Mouse (Mus musculus): ENCODE measurements around the gene Nf1. TPM values are rescaled to one million over a fixed set of nuclear protein-coding genes. Genes with fewer than 3 reads are reported as not detected.

The Nf1 gene
- polyA plus RNA-seq, 1 experiment from 2014 or later, result 14.8 TPM

GRCm38 (mm10) chr11:79460756-79461450, 121.4 kb downstream of the Nf1 start:
- no peaks in the 10 kb centered on the region for H3K9me3 ChIP-seq (ENCODE audit: control insufficient read depth, low read length)
- 95% methylated on average over 3 of the region's 3 CpGs for WGBS
- H3K27ac ChIP-seq (ENCODE audit: low read depth, low read length), result no peak overlapping the region
- H3K36me3 ChIP-seq (ENCODE audit: control insufficient read depth, insufficient read depth, low read length), result peaks cover 53% of the 10 kb centered on the region
- no peak overlapping the region for H3K9ac ChIP-seq (ENCODE audit: low read depth, low read length)
- no peak overlapping the region for H3K4me3 ChIP-seq (ENCODE audit: low read length)
- no peaks in the 10 kb centered on the region for H3K27me3 ChIP-seq (ENCODE audit: control insufficient read depth, insufficient read depth, low read length)
- H3K4me2 ChIP-seq (replicated peaks; ENCODE audit: low read depth, low read length), result no peak overlapping the region
- H3K4me1 ChIP-seq (ENCODE audit: control insufficient read depth, insufficient read depth, low read length), result no peaks in the 10 kb centered on the region
- no peak for ATAC-seq (ENCODE audit: low FRiP score, low TSS enrichment)

GRCm38 (mm10) chr11:79468097-79468496, 128.6 kb downstream of the Nf1 start:
- Histone ChIP-seq H3K27me3 (ENCODE audit: control insufficient read depth, insufficient read depth, low read length) (no peaks in the 10 kb centered on the region), H3K9ac (ENCODE audit: low read depth, low read length) (no peak overlapping the region), H3K4me2 (replicated peaks; ENCODE audit: low read depth, low read length) (no peak overlapping the region), H3K27ac (ENCODE audit: low read depth, low read length) (no peak overlapping the region), H3K9me3 (ENCODE audit: control insufficient read depth, low read length) (no peaks in the 10 kb centered on the region), H3K36me3 (ENCODE audit: control insufficient read depth, insufficient read depth, low read length) (peaks cover 49% of the 10 kb centered on the region), H3K4me3 (ENCODE audit: low read length) (no peak overlapping the region), H3K4me1 (ENCODE audit: control insufficient read depth, insufficient read depth, low read length) (no peaks in the 10 kb centered on the region)
- 68% methylated on average over 1 of the region's 1 CpGs for whole genome bisulfite sequencing
- ATAC-seq (ENCODE audit: low FRiP score, low TSS enrichment), result no peak

- Histone ChIP-seq H3K4me1 (ENCODE audit: control insufficient read depth, insufficient read depth, low read length) (no peaks in the 10 kb centered on the region), H3K4me3 (ENCODE audit: low read length) (no peak overlapping the region), H3K9me3 (ENCODE audit: control insufficient read depth, low read length) (no peaks in the 10 kb centered on the region), H3K9ac (ENCODE audit: low read depth, low read length) (no peak overlapping the region), H3K36me3 (ENCODE audit: control insufficient read depth, insufficient read depth, low read length) (peaks cover 15% of the 10 kb centered on the region), H3K27me3 (ENCODE audit: control insufficient read depth, insufficient read depth, low read length) (no peaks in the 10 kb centered on the region), H3K4me2 (replicated peaks; ENCODE audit: low read depth, low read length) (no peak overlapping the region), H3K27ac (ENCODE audit: low read depth, low read length) (no peak overlapping the region)
- 94% methylated on average over 6 of the region's 6 CpGs for WGBS
- ATAC-seq (ENCODE audit: low FRiP score, low TSS enrichment), result no peak
Measured at GRCm38 (mm10) chr11:79483392-79483791, 143.9 kb downstream of the Nf1 start.

- peaks cover 12% of the 10 kb centered on the region for H3K36me3 ChIP-seq (ENCODE audit: control insufficient read depth, insufficient read depth, low read length)
- no peaks in the 10 kb centered on the region for H3K9me3 ChIP-seq (ENCODE audit: control insufficient read depth, low read length)
- no peak for ATAC-seq (ENCODE audit: low FRiP score, low TSS enrichment)
- H3K27ac ChIP-seq (ENCODE audit: low read depth, low read length), result no peak overlapping the region
- H3K27me3 ChIP-seq (ENCODE audit: control insufficient read depth, insufficient read depth, low read length), result no peaks in the 10 kb centered on the region
- no peak overlapping the region for H3K4me3 ChIP-seq (ENCODE audit: low read length)
- H3K4me2 ChIP-seq (replicated peaks; ENCODE audit: low read depth, low read length), result no peak overlapping the region
- no peak overlapping the region for H3K9ac ChIP-seq (ENCODE audit: low read depth, low read length)
- H3K4me1 ChIP-seq (ENCODE audit: control insufficient read depth, insufficient read depth, low read length), result no peaks in the 10 kb centered on the region
- 70% methylated on average over 7 of the region's 7 CpGs for WGBS
Measured at GRCm38 (mm10) chr11:79483876-79484528, 144.5 kb downstream of the Nf1 start.

- no peak for ATAC-seq (ENCODE audit: low FRiP score, low TSS enrichment)
- Histone ChIP-seq H3K4me1 (ENCODE audit: control insufficient read depth, insufficient read depth, low read length) (no peaks in the 10 kb centered on the region), H3K4me3 (ENCODE audit: low read length) (no peak overlapping the region), H3K27me3 (ENCODE audit: control insufficient read depth, insufficient read depth, low read length) (no peaks in the 10 kb centered on the region), H3K4me2 (replicated peaks; ENCODE audit: low read depth, low read length) (no peak overlapping the region), H3K9ac (ENCODE audit: low read depth, low read length) (no peak overlapping the region), H3K27ac (ENCODE audit: low read depth, low read length) (no peak overlapping the region), H3K36me3 (ENCODE audit: control insufficient read depth, insufficient read depth, low read length) (peaks cover 12% of the 10 kb centered on the region), H3K9me3 (ENCODE audit: control insufficient read depth, low read length) (no peaks in the 10 kb centered on the region)
Measured at GRCm38 (mm10) chr11:79484721-79485120, 145.2 kb downstream of the Nf1 start.

- Histone ChIP-seq H3K4me3 (ENCODE audit: low read length) (no peak overlapping the region), H3K27ac (ENCODE audit: low read depth, low read length) (no peak overlapping the region), H3K36me3 (ENCODE audit: control insufficient read depth, insufficient read depth, low read length) (peaks cover 4% of the 10 kb centered on the region), H3K9me3 (ENCODE audit: control insufficient read depth, low read length) (no peaks in the 10 kb centered on the region), H3K9ac (ENCODE audit: low read depth, low read length) (no peak overlapping the region), H3K27me3 (ENCODE audit: control insufficient read depth, insufficient read depth, low read length) (no peaks in the 10 kb centered on the region), H3K4me1 (ENCODE audit: control insufficient read depth, insufficient read depth, low read length) (no peaks in the 10 kb centered on the region), H3K4me2 (replicated peaks; ENCODE audit: low read depth, low read length) (no peak overlapping the region)
- ATAC-seq (ENCODE audit: low FRiP score, low TSS enrichment), result no peak
- WGBS, result 85% methylated on average over 10 of the region's 10 CpGs
Measured at GRCm38 (mm10) chr11:79494976-79495800, 155.7 kb downstream of the Nf1 start.

GRCm38 (mm10) chr11:79502917-79503316, 163.4 kb downstream of the Nf1 start:
- no peaks in the 10 kb centered on the region for H3K4me1 ChIP-seq (ENCODE audit: control insufficient read depth, insufficient read depth, low read length)
- no peak overlapping the region for H3K9ac ChIP-seq (ENCODE audit: low read depth, low read length)
- H3K27ac ChIP-seq (ENCODE audit: low read depth, low read length), result no peak overlapping the region
- H3K36me3 ChIP-seq (ENCODE audit: control insufficient read depth, insufficient read depth, low read length), result no peaks in the 10 kb centered on the region
- no peak overlapping the region for H3K4me2 ChIP-seq (replicated peaks; ENCODE audit: low read depth, low read length)
- no peak for ATAC-seq (ENCODE audit: low FRiP score, low TSS enrichment)
- no peak overlapping the region for H3K4me3 ChIP-seq (ENCODE audit: low read length)
- no peaks in the 10 kb centered on the region for H3K27me3 ChIP-seq (ENCODE audit: control insufficient read depth, insufficient read depth, low read length)
- WGBS, result 79% methylated on average over 2 of the region's 2 CpGs
- no peaks in the 10 kb centered on the region for H3K9me3 ChIP-seq (ENCODE audit: control insufficient read depth, low read length)

GRCm38 (mm10) chr11:79503845-79504244, 164.4 kb downstream of the Nf1 start, which contains the start of gene Omg:
Gene Omg, minus strand, starts transcription at chr11:79504084.
- WGBS, result 54% methylated on average over 8 of the region's 8 CpGs

GRCm38 (mm10) chr11:79504506-79504905, 165.0 kb downstream of the Nf1 start:
- 91% methylated on average over 7 of the region's 7 CpGs for WGBS
- no peak for ATAC-seq (ENCODE audit: low FRiP score, low TSS enrichment)
- H3K4me1 ChIP-seq (ENCODE audit: control insufficient read depth, insufficient read depth, low read length), result no peaks in the 10 kb centered on the region
- no peaks in the 10 kb centered on the region for H3K36me3 ChIP-seq (ENCODE audit: control insufficient read depth, insufficient read depth, low read length)
- no peaks in the 10 kb centered on the region for H3K9me3 ChIP-seq (ENCODE audit: control insufficient read depth, low read length)
- no peak overlapping the region for H3K9ac ChIP-seq (ENCODE audit: low read depth, low read length)
- no peak overlapping the region for H3K4me3 ChIP-seq (ENCODE audit: low read length)
- H3K27me3 ChIP-seq (ENCODE audit: control insufficient read depth, insufficient read depth, low read length), result no peaks in the 10 kb centered on the region
- H3K27ac ChIP-seq (ENCODE audit: low read depth, low read length), result no peak overlapping the region
- no peak overlapping the region for H3K4me2 ChIP-seq (replicated peaks; ENCODE audit: low read depth, low read length)

More at GRCm38 (mm10) chr11:79503845-79504244, 164.4 kb downstream of the Nf1 start, which contains the start of gene Omg:
- Histone ChIP-seq H3K9me3 (ENCODE audit: control insufficient read depth, low read length) (no peaks in the 10 kb centered on the region), H3K4me1 (ENCODE audit: control insufficient read depth, insufficient read depth, low read length) (no peaks in the 10 kb centered on the region), H3K4me3 (ENCODE audit: low read length) (no peak within 1 kb of the TSS), H3K4me2 (replicated peaks; ENCODE audit: low read depth, low read length) (no peak within 1 kb of the TSS), H3K27me3 (ENCODE audit: control insufficient read depth, insufficient read depth, low read length) (no peaks in the 10 kb centered on the region), H3K36me3 (ENCODE audit: control insufficient read depth, insufficient read depth, low read length) (no peaks in the 10 kb centered on the region), H3K27ac (ENCODE audit: low read depth, low read length) (no peak within 1 kb of the TSS), H3K9ac (ENCODE audit: low read depth, low read length) (no peak within 1 kb of the TSS)
- ATAC-seq (ENCODE audit: low FRiP score, low TSS enrichment), result no peak

Data from kidney, embryonic 14.5 days (tissue).